Comparison of ENCODE assay signal across 11 mouse cellular contexts in the genomic region with DNA sequence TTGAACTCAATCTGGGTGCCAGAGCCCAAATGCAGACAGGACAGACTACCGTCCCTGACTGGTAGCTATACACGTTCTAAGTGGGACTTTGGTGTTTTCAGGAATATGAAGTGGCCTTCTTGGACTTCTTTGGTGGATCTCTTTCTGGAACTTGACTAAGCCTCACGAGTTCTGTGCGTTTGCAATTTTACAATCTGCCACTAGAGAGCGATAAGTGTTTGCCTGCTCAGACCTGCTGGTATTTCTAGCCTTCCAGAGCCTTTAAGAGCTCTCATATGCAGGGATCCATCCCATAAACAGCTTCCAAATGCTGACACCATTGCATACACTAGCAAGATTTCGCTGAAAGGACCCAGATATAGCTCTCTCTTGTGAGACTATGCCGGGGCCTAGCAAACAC. TPM values are rescaled to one million over a fixed set of nuclear protein-coding genes. Genes with fewer than 3 reads are reported as not detected.
DNase-seq lines count a peak whose midpoint lies in the region; ATAC-seq and TF ChIP-seq lines count a peak whose summit lies in the region.
"Not testable (repeated sequence)": the region's sequence is repeated elsewhere in the genome, so short reads cannot be mapped to it uniquely, and the experiment has no call there.
"Had no signal": no experiment of that assay in that cellular context is flagged by ENCODE, and none has a peak within 500 bp of the region (broad histone marks: within the 10 kb centered on the region; RNA-seq: fewer than 3 reads in every experiment).

No protein-coding gene starts in this region.

- DNase-seq in CD8-positive naive resting alpha-beta T cell, adult 2 months (ENCODE audit: low read depth in 2 of 2, low spot score in 2 of 2): peak; percentile 15 to 37
- peak; percentile 38 for DNase-seq in embryo, embryonic 11.5 days (ENCODE audit: low read depth, low spot score)
- DNase-seq in gastrocnemius, postnatal 25 days: peak; percentile 28
- DNase-seq in kidney, adult 2 months: peak; percentile 83
- peak; percentile 71 to 87 for DNase-seq in left cerebral cortex, postnatal 25 days (ENCODE audit: low spot score in 2 of 2)
- DNase-seq in midbrain, embryonic 11.5 days (ENCODE audit: low spot score, missing footprints): peak; percentile 93
- DNase-seq in splenic B cell, adult 2 months (ENCODE audit: low read depth, low spot score): peak; percentile 75

- not testable (repeated sequence) for H3K4me1 ChIP-seq in bone marrow macrophage, adult 2 months (ENCODE audit: control insufficient read depth, insufficient read depth, low read length); kidney, adult 2 months (ENCODE audit: control insufficient read depth, insufficient read depth, low read length); midbrain, embryonic 11.5 days (ENCODE audit: control insufficient read depth, insufficient read depth, low read length)

- not testable (repeated sequence) for H3K27me3 ChIP-seq in kidney, adult 2 months (replicated peaks; ENCODE audit: control insufficient read depth, insufficient read depth, low read length); midbrain, embryonic 11.5 days (ENCODE audit: control insufficient read depth, insufficient read depth, low read length); splenic B cell, adult 2 months (ENCODE audit: control insufficient read depth, insufficient read depth, low read length, poor library complexity, severe bottlenecking)

- H3K9me3 ChIP-seq in midbrain, embryonic 11.5 days (ENCODE audit: control insufficient read depth, low read length): not testable (repeated sequence)

- not testable (repeated sequence) for ATAC-seq in midbrain, embryonic 11.5 days (ENCODE audit: low FRiP score)

- not testable (repeated sequence) for TF ChIP-seq CTCF in bone marrow macrophage, adult 2 months (IDR thresholded peaks at IDR 0.05; ENCODE audit: low read depth, low read length)
- peak; percentile 59 for TF ChIP-seq CTCF in kidney, adult 2 months (conservative IDR thresholded peaks at IDR 0.05; ENCODE audit: insufficient read depth, insufficient read length, low read depth, low read length)

- 6% methylated on average over 7 of the region's 7 CpGs for WGBS in kidney, adult 2 months
- WGBS in midbrain, embryonic 11.5 days: 17% methylated on average over 7 of the region's 7 CpGs

- TF ChIP-seq POLR2A in bone marrow macrophage, adult 2 months (IDR thresholded peaks at IDR 0.05; ENCODE audit: borderline replicate concordance, low read depth, low read length); kidney, adult 2 months (IDR thresholded peaks at IDR 0.05; ENCODE audit: low read depth, low read length): not testable (repeated sequence)

- H3K4me2 ChIP-seq in midbrain, embryonic 11.5 days: not testable (repeated sequence)

- not testable (repeated sequence) for H3K36me3 ChIP-seq in kidney, adult 2 months (ENCODE audit: control insufficient read depth, insufficient read depth, low read length); midbrain, embryonic 11.5 days (ENCODE audit: control insufficient read depth, insufficient read depth, low read length); splenic B cell, adult 2 months (ENCODE audit: control insufficient read depth, insufficient read depth, low read length, poor library complexity, severe bottlenecking)

- peak overlapping the region; percentile 15; the same call in 1 of the 2 replicates for H3K27ac ChIP-seq in bone marrow macrophage, adult 2 months (ENCODE audit: insufficient read depth, low read depth, low read length)
- not testable (repeated sequence) for H3K27ac ChIP-seq in kidney, adult 2 months (ENCODE audit: insufficient read depth, low read depth, low read length); midbrain, embryonic 11.5 days (ENCODE audit: low read depth, low read length)

- H3K9ac ChIP-seq in midbrain, embryonic 11.5 days (ENCODE audit: low read length): not testable (repeated sequence)

- H3K4me3 ChIP-seq in bone marrow macrophage, adult 2 months (ENCODE audit: insufficient read depth, low read length); kidney, adult 2 months (ENCODE audit: insufficient read depth, low read depth, low read length); midbrain, embryonic 11.5 days (ENCODE audit: low read depth, low read length): not testable (repeated sequence)

- intact Hi-C loops in left cerebral cortex, postnatal 25 days (cut with DNase I): loop anchor here (1.0 to 10.0 kb wide), 4 partner anchors 38 to 330 kb away; no protein-coding TSS in a partner anchor

RNA-seq across cellular contexts. Expression of a gene that starts 18.1 kb away (rescaled TPM):
- 103 and 118 TPM in 2 replicates for polyA plus RNA-seq in bone marrow macrophage, adult 2 months (2012; ENCODE audit: insufficient read depth, insufficient read length, missing spikeins)
- 100 to 1,000 TPM; 407 to 421 TPM for total RNA-seq in gastrocnemius, postnatal 25 days (2021)
- 519 and 608 TPM in 2 replicates for polyA plus RNA-seq in kidney, adult 2 months (2012; rRNA removed)
- 100 to 1,000 TPM; 183 to 190 TPM for total RNA-seq in left cerebral cortex, postnatal 25 days (2021)
- polyA plus RNA-seq in midbrain, embryonic 11.5 days (2014; fragmentation: Nextera tagmentation; extraction: Ambion mirVana): 100 and 102 TPM in 2 replicates

RNA-seq across cellular contexts. Expression of a gene that starts 28.8 kb away (rescaled TPM):
- polyA plus RNA-seq in bone marrow macrophage, adult 2 months (2012; ENCODE audit: insufficient read depth, insufficient read length, missing spikeins): not detected in 2 replicates
- total RNA-seq in gastrocnemius, postnatal 25 days (2021): not detected
- 0.08 and 2.2 TPM in 2 replicates for polyA plus RNA-seq in kidney, adult 2 months (2012; rRNA removed)
- not detected for total RNA-seq in left cerebral cortex, postnatal 25 days (2021)
- 0.11 TPM in 1 of 2 replicates, not detected in the other for polyA plus RNA-seq in midbrain, embryonic 11.5 days (2014; fragmentation: Nextera tagmentation; extraction: Ambion mirVana)
- total RNA-seq: adrenal gland, postnatal 25 days had no signal
- polyA plus RNA-seq: heart, embryonic 11.5 days; limb, embryonic 15.5 days had no signal

RNA-seq across cellular contexts. Expression of a gene that starts 46.3 kb away (rescaled TPM):
- 161 and 186 TPM in 2 replicates for polyA plus RNA-seq in bone marrow macrophage, adult 2 months (2012; ENCODE audit: insufficient read depth, insufficient read length, missing spikeins)
- total RNA-seq in gastrocnemius, postnatal 25 days (2021): 1 to 10 TPM; 6.8 to 8.0 TPM
- 70.2 and 76.1 TPM in 2 replicates for polyA plus RNA-seq in kidney, adult 2 months (2012; rRNA removed)
- 10 to 100 TPM; 57.1 to 64.1 TPM for total RNA-seq in left cerebral cortex, postnatal 25 days (2021)
- 67.8 and 68.2 TPM in 2 replicates for polyA plus RNA-seq in midbrain, embryonic 11.5 days (2014; fragmentation: Nextera tagmentation; extraction: Ambion mirVana)

Comparison
In these comparisons a context has a peak if more than half of its experiments do, and no peak if none do; other contexts are left out.
1. DNase-seq: peak in every context shown above with its lines; median percentile 93 in midbrain, embryonic 11.5 days; 83 in kidney, adult 2 months; 79 in left cerebral cortex, postnatal 25 days; 75 in splenic B cell, adult 2 months; 38 in embryo, embryonic 11.5 days; 28 in gastrocnemius, postnatal 25 days; 26 in CD8-positive naive resting alpha-beta T cell, adult 2 months.